Mouse (Mus musculus) right cerebral cortex, postnatal 4 days (tissue): ENCODE results near the gene Prkag2.

Experiments
- DNase-seq: peaks from one replicate; pipeline ENCODE4 v3.0.0-alpha.2; 2022

Prkag2 gene

DNA sequence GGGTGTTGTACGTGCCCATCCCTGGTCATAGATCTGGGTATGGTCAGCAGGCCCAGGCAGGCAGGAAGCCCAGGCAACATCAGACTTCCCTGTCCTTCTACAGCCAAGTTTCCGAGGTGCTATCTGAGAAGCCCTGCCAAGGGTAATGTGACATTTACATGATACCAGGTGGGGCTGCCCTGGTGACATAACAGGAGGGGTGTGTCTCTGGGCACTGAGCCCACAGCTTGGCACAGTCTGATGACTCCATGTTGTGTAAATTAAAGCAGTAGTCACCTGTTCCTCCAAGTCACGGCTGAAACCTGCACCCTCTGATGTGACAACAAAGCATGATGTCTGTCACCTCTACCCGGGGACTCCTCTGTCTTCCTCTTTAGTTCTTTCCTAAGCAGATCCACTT is 136.7 kb downstream of the Prkag2 start:
- DNase-seq: no peak

DNA sequence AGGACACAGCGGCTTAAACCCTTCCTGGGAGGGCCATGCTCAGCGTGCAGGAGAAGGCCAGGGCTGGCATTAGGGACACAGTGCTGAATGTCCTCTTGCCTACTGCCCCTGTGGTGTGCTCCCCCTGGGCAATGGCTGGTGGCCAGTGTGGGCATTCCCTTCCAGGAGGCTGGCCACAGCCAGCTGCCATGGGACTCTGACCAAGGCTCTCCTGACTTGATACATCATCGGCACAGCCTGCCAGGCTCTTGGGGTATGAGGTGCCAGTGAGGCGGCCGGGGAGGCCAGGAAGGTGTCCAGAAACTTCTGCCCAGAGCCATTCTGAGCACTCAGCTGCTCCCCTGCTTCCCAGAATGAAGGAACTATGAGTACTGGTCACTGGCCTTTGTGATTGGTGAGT is 139.7 kb downstream of the Prkag2 start:
- DNase-seq: peak; percentile 42

DNA sequence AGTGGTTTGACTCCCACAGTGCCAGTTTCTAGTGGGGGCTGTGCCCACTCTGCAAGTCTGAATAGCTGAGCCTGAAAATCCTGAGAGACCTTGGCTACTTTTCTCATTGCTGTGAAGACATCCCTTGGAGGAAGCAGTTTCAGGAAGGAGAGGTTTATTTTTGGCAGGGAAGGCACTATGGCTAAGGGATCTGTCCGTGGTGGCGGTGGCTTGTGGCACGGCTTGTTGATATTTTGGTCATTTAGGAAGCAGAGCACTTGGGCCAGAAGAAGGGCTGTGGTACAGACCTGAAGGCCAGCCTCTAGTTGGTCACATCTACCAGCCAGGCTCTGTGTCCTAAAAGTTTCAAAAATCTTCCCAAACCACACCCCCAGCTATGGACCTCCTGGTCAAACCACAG is 140.7 kb downstream of the Prkag2 start:
- DNase-seq: no peak

DNA sequence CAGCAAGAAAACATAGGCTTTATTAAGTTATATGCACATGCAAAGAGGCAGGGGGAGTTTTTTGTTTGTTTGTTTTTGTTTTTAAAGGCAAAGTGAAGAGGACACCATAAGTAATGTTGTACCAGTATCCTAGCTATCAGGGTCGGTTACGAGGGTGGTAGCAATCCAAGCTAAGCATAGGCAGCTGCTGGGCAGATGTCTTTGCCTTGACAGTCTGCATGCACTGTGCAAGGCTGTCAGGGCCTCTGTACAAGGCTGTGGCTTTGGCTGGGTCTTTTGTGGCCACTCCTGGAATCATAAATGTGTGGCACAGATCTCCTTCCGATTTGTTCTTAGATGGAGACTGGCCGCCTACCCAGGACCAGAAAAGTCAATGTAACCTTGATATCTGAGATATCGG is 141.8 kb downstream of the Prkag2 start:
- DNase-seq: no peak

DNA sequence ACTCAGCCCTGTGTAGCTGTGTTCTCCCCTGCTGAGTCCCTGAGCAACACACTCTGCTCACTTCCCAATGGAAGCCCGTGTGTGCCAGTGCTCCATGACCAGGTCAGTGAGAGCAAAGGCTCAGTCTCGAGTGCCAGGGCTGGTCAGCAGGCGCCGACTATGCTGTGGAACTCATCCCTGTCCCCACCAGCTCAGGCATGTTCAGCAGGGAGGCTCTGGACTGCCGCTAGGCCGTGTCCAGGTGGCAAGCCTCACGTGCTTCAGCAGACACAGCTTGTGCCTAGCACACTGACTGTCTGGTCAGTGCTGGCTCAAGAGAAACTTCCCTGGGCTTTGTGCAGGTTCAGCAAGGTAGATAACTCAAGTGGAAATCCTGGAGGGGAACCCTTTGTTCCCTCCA is 143.6 kb downstream of the Prkag2 start:
- DNase-seq: no peak

DNA sequence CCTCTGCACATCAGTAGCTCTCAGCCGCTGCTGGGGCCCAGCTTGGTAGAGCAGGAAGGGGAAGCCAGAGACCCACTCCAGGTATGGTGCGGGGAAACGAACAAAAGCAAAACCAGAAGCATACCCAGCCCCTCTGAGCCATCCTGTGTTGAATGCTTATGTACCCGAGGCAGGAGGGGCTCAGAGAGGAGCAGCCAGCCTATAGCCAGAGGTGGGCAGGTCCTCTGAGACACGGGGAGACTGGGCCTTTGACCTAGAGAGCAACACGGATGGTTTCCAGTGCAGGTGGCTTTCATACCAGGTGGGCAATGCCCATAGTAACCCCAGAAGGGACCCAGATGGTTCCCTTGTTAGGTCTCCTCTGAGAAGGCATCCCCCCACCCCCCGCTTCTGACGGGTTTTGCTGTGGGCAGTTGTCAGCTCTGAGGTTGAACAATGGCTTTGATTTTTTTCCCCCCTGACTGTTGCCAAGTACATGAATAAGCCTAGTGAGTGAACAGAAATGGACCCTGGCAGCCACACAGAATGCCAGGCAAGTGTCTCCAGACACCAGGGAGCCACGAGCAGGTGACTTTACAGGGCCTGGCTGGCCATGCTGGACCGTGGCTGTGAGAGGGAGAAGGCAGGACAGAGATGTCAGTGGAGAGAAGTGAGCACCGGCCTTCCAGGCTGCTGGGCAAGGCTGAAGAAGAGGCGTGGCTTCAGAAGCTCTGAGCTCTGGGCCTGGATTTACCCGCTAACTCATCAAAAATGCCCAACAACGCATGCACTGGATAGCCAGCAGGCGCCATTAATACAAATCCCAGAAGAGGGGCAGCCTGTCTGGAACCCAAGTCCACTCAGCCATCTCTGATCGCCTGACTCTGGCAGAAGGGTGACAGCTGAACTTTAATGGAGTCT is 147.3 kb downstream of the Prkag2 start:
- peak; percentile 30 for DNase-seq

DNA sequence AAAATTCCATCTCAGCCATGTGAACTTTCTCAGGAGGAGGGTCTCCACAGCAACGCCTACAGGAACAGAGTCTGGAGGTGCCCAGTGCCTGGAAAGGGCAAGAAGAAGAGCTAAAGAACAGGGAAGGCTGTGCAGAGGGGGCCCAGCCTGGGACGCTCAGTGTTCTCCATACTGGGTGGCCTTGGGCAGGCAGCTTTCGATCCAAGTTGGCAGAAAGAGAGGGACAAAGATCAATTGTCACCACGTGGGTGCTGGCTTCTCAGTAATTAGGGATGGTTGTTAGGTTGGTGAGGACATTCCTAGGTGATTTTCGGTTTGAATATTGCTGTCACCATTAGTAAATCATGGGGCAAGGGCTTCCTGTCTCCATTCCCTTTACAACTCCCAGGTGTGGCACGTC is 148.2 kb downstream of the Prkag2 start:
- no peak for DNase-seq

DNA sequence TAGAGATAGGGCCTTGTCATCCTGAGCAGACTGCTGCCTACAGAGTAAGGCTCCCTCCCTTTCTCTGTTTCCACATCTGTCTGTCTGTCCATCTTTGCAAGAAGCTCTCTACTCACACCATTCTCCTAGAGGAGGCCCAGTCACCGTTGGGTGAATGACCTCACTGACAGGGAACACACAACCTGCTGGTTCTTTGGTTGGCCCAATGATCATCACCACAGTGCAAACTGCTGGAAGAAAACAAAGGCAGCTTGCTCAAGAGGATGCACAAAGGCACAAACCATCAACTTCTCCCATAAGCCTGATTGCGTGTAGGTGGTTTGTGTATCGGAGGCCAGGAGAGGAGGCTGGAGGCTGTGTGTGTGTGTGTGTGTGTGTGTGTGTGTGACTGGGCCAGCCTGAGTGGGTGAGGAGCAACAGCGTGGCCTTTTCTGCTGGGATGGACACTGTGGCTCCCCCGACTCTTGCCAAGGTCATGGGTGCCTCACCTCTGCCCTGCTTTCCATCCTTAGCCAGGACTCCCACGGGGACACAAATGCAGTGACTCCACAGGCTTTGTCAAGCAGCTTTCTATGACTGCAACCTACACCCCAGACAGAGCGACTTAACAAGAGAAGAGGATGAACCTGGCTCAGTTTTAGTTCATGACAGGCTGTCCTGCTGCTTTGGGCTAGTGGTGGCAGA is 149.4 kb downstream of the Prkag2 start:
- no peak for DNase-seq

DNA sequence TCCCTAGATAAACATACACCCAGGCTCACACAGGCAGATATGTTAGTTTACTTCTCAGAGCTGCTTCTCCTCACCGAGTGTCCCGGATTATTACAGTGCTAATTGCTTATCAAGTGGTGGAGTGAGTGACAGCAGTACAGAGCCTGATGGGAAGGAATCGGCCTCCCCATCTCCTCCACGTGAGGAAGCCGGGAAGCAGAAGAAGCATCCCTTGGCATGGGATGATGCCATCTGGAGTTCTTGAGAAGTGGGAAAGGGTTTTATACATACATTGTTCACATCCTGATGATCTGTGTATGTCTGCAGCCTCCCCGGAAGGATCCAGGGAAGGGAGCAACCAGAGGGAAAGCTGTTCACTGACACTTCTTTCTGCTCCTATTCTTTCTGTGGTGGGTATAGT is 150.4 kb downstream of the Prkag2 start:
- peak; percentile 16 for DNase-seq

DNA sequence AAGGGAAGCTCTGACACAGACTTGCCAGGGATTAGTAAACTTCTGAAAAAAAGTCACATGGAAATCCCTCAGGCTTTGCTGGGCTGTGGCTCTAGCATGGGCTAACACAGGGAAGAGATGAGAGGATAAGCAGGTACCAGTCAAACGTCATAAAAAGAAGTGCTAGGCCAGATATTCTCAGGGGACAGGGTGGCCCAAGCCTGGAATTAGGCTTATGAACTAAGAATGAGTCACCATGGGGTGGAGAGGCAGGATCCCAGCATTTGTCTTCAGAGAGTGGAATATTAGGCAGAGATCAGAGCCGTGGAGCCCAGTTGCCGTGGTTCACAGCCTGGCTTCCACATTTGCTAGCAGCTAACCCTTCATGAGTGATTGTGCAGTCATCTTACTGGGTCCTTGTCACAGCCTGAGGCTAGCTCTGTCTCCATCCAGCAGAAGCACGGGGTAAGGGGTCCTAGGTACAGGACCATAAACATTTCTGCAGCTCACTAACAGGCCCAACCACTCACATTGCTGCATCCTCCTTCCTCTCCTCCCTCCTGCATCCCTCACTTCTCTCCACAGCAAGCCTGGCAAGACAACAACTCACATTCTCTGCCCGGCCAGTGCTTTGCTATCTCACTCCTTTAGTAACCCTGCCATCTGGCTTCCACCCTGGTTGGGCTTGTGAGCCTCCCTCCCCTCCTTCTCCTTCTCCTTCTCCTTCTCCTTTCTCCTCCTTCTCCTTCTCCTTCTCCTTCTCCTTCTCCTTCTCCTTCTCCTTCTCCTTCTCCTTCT is 162.2 kb downstream of the Prkag2 start:
- no peak for DNase-seq

DNA sequence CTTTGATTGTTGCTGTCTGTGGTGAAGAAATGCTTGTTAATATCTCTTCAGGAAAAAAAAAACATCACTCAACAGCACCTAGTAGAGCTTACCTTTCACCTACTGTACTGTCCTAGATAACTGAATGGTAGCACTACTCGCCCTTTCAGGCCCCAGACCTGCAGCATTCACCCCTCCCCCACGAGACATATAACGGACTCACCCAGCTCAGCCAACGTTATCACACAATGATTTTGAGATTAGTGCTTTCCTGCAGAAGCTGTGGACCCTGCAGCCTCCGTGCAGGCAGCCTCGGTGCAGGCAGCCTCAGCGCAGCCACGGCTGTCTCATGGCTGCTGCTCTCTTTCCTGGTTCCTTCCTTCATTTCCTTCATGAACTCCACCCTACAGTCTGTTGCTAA is 164.0 kb downstream of the Prkag2 start:
- DNase-seq: no peak

DNA sequence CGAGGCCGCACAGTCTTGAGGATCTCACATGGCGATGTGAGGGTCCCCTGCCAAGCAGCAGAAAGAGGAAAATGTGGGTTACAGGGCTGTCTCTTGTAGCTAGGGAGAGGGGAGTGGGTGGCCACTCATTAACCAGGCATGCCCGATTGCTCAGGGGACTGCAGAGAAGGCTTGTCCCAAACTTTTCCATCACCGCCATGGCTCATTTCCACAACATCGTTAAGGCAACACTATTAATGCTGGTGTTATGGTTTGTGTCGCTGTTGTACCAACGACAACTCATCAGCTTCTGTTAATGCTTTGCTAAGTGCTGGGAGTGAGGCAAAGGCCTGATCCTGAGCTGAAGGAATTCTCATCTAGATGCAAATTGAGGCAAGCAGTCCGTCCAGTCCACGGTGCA is 165.0 kb downstream of the Prkag2 start:
- DNase-seq: no peak

DNA sequence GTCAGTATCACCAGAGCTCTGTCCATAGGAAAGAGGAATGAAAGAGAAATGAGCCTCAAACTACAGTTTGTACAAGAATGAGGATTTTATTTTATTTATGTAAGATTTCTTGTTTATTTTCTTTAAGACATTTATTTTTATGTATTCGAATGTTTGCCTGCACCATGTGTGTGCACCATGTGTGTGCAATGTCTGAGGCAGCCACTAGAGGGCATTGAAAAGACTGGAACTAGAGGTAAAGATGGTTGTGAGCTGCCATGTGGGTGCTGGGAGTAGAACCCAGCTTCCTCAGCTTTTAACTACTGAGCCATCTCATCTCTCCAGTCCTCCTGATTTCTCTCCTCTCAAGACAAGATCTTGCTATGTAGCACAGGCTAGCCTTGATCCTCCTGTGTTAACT is 166.7 kb downstream of the Prkag2 start:
- no peak for DNase-seq

DNA sequence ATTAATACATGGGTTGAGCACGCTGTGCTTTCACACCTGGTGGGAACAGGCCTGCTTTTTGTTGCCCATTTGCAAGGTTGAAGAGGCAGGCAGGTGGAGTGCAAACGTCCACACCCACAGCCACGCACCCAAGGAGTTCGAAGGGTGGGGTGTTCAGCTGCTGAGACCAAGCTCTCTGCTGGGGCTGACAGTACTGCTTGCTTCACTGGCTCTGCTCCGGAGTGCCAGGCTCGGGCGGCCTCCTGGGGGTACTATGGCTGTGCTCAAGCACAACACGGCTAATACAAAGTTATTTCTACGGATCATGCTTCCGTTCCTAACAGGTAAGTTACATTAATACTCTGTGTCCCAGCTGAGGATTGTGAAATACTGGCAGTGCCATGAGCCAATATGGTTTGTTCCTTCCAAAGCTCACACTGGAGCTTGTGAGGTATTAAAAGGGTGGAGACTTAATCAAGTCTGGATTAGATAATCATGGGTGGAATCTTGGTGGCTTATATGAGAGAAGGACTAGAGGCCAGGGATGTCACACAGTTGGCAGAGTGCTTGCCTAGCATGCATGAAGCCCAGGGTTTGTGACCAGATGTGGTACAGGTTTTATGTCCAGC is 168.8 kb downstream of the Prkag2 start:
- DNase-seq: no peak

DNA sequence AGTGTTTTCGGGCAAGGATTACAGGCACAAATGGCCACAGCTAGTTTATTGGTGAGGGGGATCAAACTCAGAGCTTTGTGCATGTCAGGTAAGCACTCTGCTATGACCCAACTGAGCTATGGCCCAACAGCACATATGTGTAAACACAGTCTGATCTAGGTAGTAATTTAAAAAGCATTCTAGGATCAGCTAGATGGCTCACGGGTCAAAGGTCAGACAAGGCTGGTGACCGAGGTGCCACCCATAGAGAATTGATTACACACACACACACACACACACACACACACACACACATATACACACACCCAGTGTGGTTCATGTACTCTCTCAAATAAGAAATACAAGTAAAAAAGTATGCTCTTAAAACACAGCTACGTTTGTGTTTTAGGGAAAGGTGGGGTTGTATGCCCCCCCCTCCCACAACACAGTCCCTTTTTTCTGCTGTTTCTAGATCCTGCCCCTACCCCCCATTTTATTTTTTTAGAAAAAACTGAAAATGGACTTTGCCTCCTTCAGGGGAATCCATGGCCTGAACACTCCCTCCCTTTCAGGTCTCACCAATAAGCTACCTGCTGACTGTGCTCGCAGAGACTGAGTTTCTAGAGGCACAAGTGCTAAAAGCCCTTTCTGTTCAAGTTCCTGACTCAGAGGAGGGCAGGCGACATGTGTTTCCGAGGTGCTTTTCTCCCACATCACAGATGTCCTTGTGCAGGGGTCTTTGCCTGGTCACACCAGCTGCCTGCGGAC is 169.4 kb downstream of the Prkag2 start:
- DNase-seq: no peak

DNA sequence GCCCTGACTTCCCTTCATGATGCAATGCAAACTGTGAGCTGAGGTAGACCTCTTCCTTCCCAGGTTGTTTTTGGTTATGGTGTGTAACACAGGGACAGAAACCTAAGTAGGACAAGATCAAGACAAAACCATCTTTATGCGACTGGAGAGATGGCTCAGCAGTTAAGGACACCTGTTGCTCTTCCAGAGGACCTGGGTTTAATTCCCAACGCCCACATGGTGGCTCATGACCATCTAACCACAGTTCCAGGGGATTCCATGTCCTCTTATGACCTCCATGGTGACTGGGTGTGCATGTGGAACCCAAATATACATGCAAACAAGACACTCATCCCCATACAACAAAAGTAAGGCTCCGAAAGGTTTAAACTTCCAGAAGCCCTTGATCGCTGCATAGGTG is 171.6 kb downstream of the Prkag2 start:
- no peak for DNase-seq

DNA sequence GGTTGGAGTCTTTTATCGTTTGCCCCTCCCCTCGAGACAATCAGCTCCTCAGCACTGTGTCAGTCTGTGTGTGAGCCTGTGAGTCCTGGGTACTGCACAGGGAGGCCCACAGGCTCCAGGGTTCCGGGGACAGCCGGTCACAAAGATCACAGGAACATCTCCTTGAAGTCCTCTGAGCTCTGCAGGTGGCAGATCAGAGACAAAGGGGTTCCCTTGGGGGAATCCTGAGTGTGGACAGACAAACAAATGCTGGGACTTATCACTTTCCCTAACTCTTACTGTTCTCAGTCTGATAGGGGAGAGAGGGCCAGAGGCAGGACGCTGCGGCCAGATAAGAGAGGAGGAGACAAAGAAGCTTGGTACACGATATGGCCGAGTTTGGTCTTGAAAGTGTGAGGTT is 172.7 kb downstream of the Prkag2 start:
- no peak for DNase-seq

DNA sequence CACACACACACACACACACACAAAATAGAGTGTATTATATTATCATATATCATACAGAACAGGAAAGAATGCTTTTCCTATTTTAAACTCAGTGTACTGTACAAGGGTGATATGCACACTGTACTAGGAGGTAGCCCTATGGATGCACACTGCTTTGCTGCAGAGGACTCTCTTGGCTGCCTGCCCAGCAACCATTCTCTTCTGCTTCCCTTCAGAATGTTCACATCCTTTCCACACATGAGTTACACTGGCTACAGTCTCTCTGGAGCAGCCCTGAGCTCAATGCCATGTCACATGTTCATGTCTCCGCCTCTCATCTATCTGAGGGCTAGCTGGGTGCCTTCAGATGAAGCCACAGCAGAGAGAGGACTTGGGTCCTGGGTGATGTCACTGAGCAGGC is 181.3 kb downstream of the Prkag2 start:
- peak; percentile 40 for DNase-seq

DNA sequence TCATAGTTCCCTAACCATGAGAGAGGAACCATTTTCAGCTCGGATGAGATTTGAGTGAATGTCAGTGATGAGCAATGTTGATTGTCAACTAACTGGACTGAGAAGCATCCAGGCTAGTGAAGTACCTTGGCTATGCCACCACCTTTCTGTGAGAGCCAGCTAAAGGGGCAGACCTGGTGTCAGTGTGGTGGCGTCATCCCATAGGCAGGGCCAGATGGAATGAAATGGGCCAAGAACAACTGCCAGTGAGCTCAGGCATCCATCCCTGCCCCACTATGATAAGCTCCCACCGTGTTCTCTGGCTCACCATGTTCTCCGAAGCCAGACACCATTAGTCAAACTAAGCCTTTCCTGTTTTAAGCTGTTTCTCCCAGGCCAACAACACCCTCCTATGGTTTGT is 183.9 kb downstream of the Prkag2 start:
- no peak for DNase-seq

DNA sequence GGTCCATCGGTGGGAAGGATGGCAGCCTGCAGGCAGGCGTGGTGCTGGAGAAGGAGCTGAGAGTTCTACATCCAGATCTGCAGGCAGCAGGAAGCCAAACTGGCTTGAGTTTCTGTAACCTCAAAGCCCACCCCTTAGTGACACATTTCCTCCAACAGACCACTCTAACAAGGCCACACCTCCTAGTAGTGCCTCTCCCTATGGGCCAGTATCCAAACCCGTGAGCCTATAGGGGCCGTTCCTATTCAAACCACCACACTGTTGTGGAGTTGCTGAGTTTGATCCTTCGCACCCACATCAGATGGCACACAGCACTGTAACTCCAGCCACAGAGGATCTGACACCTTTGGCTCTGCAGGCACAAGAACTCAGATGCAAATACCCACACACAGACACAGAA is 185.3 kb downstream of the Prkag2 start:
- no peak for DNase-seq

DNA sequence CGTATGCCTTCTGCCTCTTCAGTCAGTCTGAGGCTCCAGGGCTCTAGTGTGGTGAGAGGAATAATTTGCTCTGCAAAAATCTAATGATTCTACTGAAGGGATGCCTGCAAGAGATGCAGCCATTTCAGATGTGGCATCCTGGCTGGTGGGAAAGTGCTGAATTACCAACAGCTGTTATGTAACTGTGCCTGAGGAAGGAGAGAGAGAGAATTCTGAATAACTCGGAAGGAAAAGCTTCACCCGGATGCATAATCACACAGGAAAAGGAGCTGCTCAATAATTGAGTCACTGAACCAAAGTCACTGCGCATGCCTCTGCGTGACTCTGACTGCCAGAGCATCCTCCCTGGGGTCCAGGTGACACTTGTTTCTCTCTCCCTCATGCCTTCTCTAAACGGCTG is 186.8 kb downstream of the Prkag2 start:
- no peak for DNase-seq
